8 mouse cellular contexts compared by ENCODE assay signal in genomic region chr12:79506421-79506820, GRCm38 (mm10).
DNase-seq lines count a peak whose midpoint lies in the region; ATAC-seq lines count a peak whose summit lies in the region.
"Had no signal": no experiment of that assay in that cellular context is flagged by ENCODE, and none has a peak within 500 bp of the region (broad histone marks: within the 10 kb centered on the region; RNA-seq: fewer than 3 reads in every experiment).

No protein-coding gene starts in this region.

- peaks cover 10% of the 10 kb centered on the region for H3K4me1 ChIP-seq in hindbrain, embryonic 15.5 days (replicated peaks)
- H3K4me1 ChIP-seq in hindbrain, embryonic 11.5 days (replicated peaks; ENCODE audit: control insufficient read depth, insufficient read depth, low read length) = no peaks in the 10 kb centered on the region

- no peak overlapping the region for H3K4me2 ChIP-seq in hindbrain, embryonic 15.5 days
- no peak overlapping the region for H3K4me2 ChIP-seq in hindbrain, embryonic 11.5 days (replicated peaks; ENCODE audit: low read depth, low read length)
- H3K4me2 ChIP-seq: liver, embryonic 15.5 days had no signal

- no peak for DNase-seq in hindbrain, embryonic 11.5 days (ENCODE audit: low spot score)
- DNase-seq in 3T3-L1 (ENCODE audit: low read depth, low spot score) (peak; percentile 22), NIH3T3 (ENCODE audit: low read depth) (peak; percentile 43)
- DNase-seq in kidney, postnatal 36 days = peak; percentile 53 to 66
- no peak for DNase-seq in right cerebral cortex, postnatal 14 days
- DNase-seq in thymus, adult 18-20 months = no peak

- no peaks in the 10 kb centered on the region for H3K36me3 ChIP-seq in hindbrain, embryonic 15.5 days
- H3K36me3 ChIP-seq in hindbrain, embryonic 11.5 days (ENCODE audit: control insufficient read depth, insufficient read depth, low read length) = no peaks in the 10 kb centered on the region
- H3K36me3 ChIP-seq: liver, embryonic 15.5 days had no signal

- no peak for ATAC-seq in hindbrain, embryonic 15.5 days (ENCODE audit: low FRiP score, low read depth)
- ATAC-seq in hindbrain, embryonic 11.5 days (ENCODE audit: low FRiP score) = no peak

- H3K4me3 ChIP-seq in hindbrain, embryonic 15.5 days = no peak overlapping the region
- no peak overlapping the region for H3K4me3 ChIP-seq in hindbrain, embryonic 11.5 days (ENCODE audit: low read depth, low read length)
- H3K4me3 ChIP-seq: liver, embryonic 15.5 days had no signal

- H3K27me3 ChIP-seq in hindbrain, embryonic 15.5 days = no peaks in the 10 kb centered on the region
- no peaks in the 10 kb centered on the region for H3K27me3 ChIP-seq in hindbrain, embryonic 11.5 days (ENCODE audit: control insufficient read depth, insufficient read depth, low read length)
- H3K27me3 ChIP-seq: liver, embryonic 15.5 days had no signal

- H3K9me3 ChIP-seq in hindbrain, embryonic 15.5 days = no peaks in the 10 kb centered on the region
- no peaks in the 10 kb centered on the region for H3K9me3 ChIP-seq in hindbrain, embryonic 11.5 days (ENCODE audit: control insufficient read depth, low read length)
- H3K9me3 ChIP-seq: liver, embryonic 15.5 days had no signal

- H3K9ac ChIP-seq in hindbrain, embryonic 15.5 days = no peak overlapping the region
- H3K9ac ChIP-seq in hindbrain, embryonic 11.5 days (ENCODE audit: low read depth, low read length) = no peak overlapping the region
- H3K9ac ChIP-seq: liver, embryonic 15.5 days had no signal

- 78% methylated on average over 4 of the region's 4 CpGs for WGBS in hindbrain, embryonic 15.5 days
- 75% methylated on average over 4 of the region's 4 CpGs for WGBS in hindbrain, embryonic 11.5 days

- peak overlapping the region; percentile 32 for H3K27ac ChIP-seq in hindbrain, embryonic 15.5 days (replicated peaks)
- H3K27ac ChIP-seq in hindbrain, embryonic 11.5 days (ENCODE audit: low read depth, low read length) = no peak overlapping the region
- H3K27ac ChIP-seq: liver, embryonic 15.5 days had no signal

Comparison
In these comparisons a context has a peak if more than half of its experiments do, and no peak if none do; other contexts are left out.
1. DNase-seq: peak in 3T3-L1 (single experiment), NIH3T3 (single experiment) and kidney, postnatal 36 days (2 of 2); none in hindbrain, embryonic 11.5 days (single experiment), right cerebral cortex, postnatal 14 days (single experiment) and thymus, adult 18-20 months (0 of 2).